Mouse (Mus musculus) left cerebral cortex, postnatal 4 days (tissue): Measurements from ENCODE around the gene Ets1. TPM values are rescaled to one million over a fixed set of nuclear protein-coding genes. Genes with fewer than 3 reads are reported as not detected.

Source experiments
- DNase-seq: peaks from one replicate; pipeline ENCODE4 v3.0.0-alpha.2; 2022
- intact Hi-C: fragments of 180-260 bp; cut with DNase I; formaldehyde crosslinking; loops from one replicate; pipeline ENCODE4 v1.15.1; 2025
- total RNA-seq, 2 experiments: library from RNA; stranded (reverse); gene quantifications; 2 replicates each; pipeline ENCODE4 v1.2.3; 2021

Ets1 gene
- total RNA-seq, 2 experiments from 2014 or later, result 26.5 to 27.2 TPM

GRCm38 (mm10) chr9:32693411-32693810 is 57.4 kb downstream of the Ets1 start:
- intact Hi-C loops, result no loop called here
- DNase-seq, result no peak

GRCm38 (mm10) chr9:32694111-32694824 is 58.2 kb downstream of the Ets1 start:
- intact Hi-C loops, result no loop called here
- no peak for DNase-seq

GRCm38 (mm10) chr9:32694916-32695490 is 59.0 kb downstream of the Ets1 start:
- no peak for DNase-seq
- intact Hi-C loops, result no loop called here

- intact Hi-C loops, result no loop called here
- DNase-seq, result peak; percentile 92
Measured at GRCm38 (mm10) chr9:32695492-32696190, 59.6 kb downstream of the Ets1 start.

GRCm38 (mm10) chr9:32696259-32696658 is 60.2 kb downstream of the Ets1 start:
- intact Hi-C loops, result no loop called here
- no peak for DNase-seq

GRCm38 (mm10) chr9:32696717-32697116 is 60.7 kb downstream of the Ets1 start:
- intact Hi-C loops, result no loop called here

GRCm38 (mm10) chr9:32697291-32698110 is 61.5 kb downstream of the Ets1 start:
- intact Hi-C loops, result no loop called here
- no peak for DNase-seq

More at GRCm38 (mm10) chr9:32696717-32697116, 60.7 kb downstream of the Ets1 start:
- peak; percentile 40 for DNase-seq

- intact Hi-C loops, result no loop called here
- no peak for DNase-seq
Measured at GRCm38 (mm10) chr9:32698766-32699165, 62.7 kb downstream of the Ets1 start.

- intact Hi-C loops, result no loop called here
- no peak for DNase-seq
Measured at GRCm38 (mm10) chr9:32699391-32699841, 63.4 kb downstream of the Ets1 start.

GRCm38 (mm10) chr9:32700091-32700905 is 64.3 kb downstream of the Ets1 start:
- intact Hi-C loops, result no loop called here
- no peak for DNase-seq

GRCm38 (mm10) chr9:32701126-32701997 is 65.3 kb downstream of the Ets1 start:
- intact Hi-C loops, result no loop called here

GRCm38 (mm10) chr9:32701998-32702305 is 65.9 kb downstream of the Ets1 start:
- no peak for DNase-seq
- intact Hi-C loops, result no loop called here

More at GRCm38 (mm10) chr9:32701126-32701997, 65.3 kb downstream of the Ets1 start:
- DNase-seq, result no peak

GRCm38 (mm10) chr9:32702836-32703395 is 66.9 kb downstream of the Ets1 start:
- intact Hi-C loops, result no loop called here
- DNase-seq, result no peak

- DNase-seq, result no peak
- intact Hi-C loops, result no loop called here
Measured at GRCm38 (mm10) chr9:32703976-32704745, 68.1 kb downstream of the Ets1 start.

- intact Hi-C loops, result no loop called here
- DNase-seq, result no peak
Measured at GRCm38 (mm10) chr9:32705827-32706478, 69.9 kb downstream of the Ets1 start.

- intact Hi-C loops, result no loop called here
Measured at GRCm38 (mm10) chr9:32707436-32707835, 71.4 kb downstream of the Ets1 start.

GRCm38 (mm10) chr9:32708491-32708890 is 72.5 kb downstream of the Ets1 start:
- intact Hi-C loops, result no loop called here
- DNase-seq, result no peak

More at GRCm38 (mm10) chr9:32707436-32707835, 71.4 kb downstream of the Ets1 start:
- DNase-seq, result no peak

GRCm38 (mm10) chr9:32709359-32709758 is 73.3 kb downstream of the Ets1 start:
- intact Hi-C loops, result no loop called here
- DNase-seq, result no peak
